Mouse (Mus musculus) MEL (cell line): ENCODE data around the gene Cep72. TPM values are rescaled to one million over a fixed set of nuclear protein-coding genes. Genes with fewer than 3 reads are reported as not detected.

ENCODE experiments used
- DNase-seq: peaks from one replicate; pipeline ENCODE4 v3.0.0; 2011; ENCODE audit warnings: low read depth, low spot score
- H3K27ac ChIP-seq: 2 replicates; pipeline ENCODE4 v1.5.1; 2012; ENCODE audit warnings: low read depth, mild to moderate bottlenecking, control low read depth, low read length, moderate library complexity; ENCODE audit not compliant: control insufficient read depth
- H3K27me3 ChIP-seq, 2 experiments: fragments of 150-350 bp in 1 of 2; sonication (generic) in 1 of 2; 2 replicates each; pipeline ENCODE4 v1.6.1; 2012; ENCODE audit warnings: low read length in 2 of 2, mild to moderate bottlenecking in 2 of 2, improper control_type of control experiment in 1 of 2, moderate library complexity in 1 of 2; ENCODE audit not compliant: insufficient read depth in 2 of 2, control insufficient read depth in 1 of 2
- H3K36me3 ChIP-seq, 2 experiments: 2 replicates each; pipeline ENCODE4 v1.6.1; 2012 to 2014; ENCODE audit warnings: low read length in 2 of 2, improper control_type of control experiment in 1 of 2, inconsistent platforms in 1 of 2, mild to moderate bottlenecking in 1 of 2; ENCODE audit not compliant: insufficient read depth in 2 of 2, control insufficient read depth in 1 of 2
- H3K4me1 ChIP-seq, 2 experiments: fragments of 150-350 bp in 1 of 2; sonication (generic) in 1 of 2; 2 replicates each; pipeline ENCODE4 v1.6.1; 2012; ENCODE audit warnings: low read length in 2 of 2, improper control_type of control experiment in 1 of 2, mild to moderate bottlenecking in 1 of 2; ENCODE audit not compliant: insufficient read depth in 2 of 2, control insufficient read depth in 1 of 2
- H3K4me3 ChIP-seq, 2 experiments: fragments of 150-350 bp in 1 of 2; sonication (generic) in 1 of 2; 2 replicates each; pipeline ENCODE4 v1.5.1; 2012; ENCODE audit warnings: low read depth in 2 of 2, low read length in 2 of 2, mild to moderate bottlenecking in 2 of 2, moderate library complexity in 2 of 2, control low read depth in 1 of 2, improper control_type of control experiment in 1 of 2; ENCODE audit not compliant: control insufficient read depth in 1 of 2, insufficient read depth in 1 of 2
- H3K79me2 ChIP-seq: 2 replicates; pipeline ENCODE4 v1.6.1; 2012; ENCODE audit warnings: mild to moderate bottlenecking, low read length, moderate library complexity; ENCODE audit not compliant: control insufficient read depth, poor library complexity, insufficient read depth
- H3K9ac ChIP-seq: 2 replicates; pipeline ENCODE4 v1.6.1; 2012; ENCODE audit warnings: low read depth, mild to moderate bottlenecking, control low read depth, low read length, moderate library complexity; ENCODE audit not compliant: control insufficient read depth, poor library complexity, severe bottlenecking
- H3K9me3 ChIP-seq: fragments of 150-350 bp; sonication (generic); replicated peaks from 2 replicates; pipeline ENCODE4 v1.6.1; 2012; ENCODE audit warnings: mild to moderate bottlenecking, low read length, improper control_type of control experiment, moderate library complexity; ENCODE audit not compliant: insufficient read depth
- CHD1 ChIP-seq: IDR thresholded peaks from 2 replicates; pipeline ENCODE4 v1.6.1; 2012; ENCODE audit warnings: low read depth, mild to moderate bottlenecking, inconsistent platforms, low read length, improper control_type of control experiment
- ETS1 ChIP-seq: IDR thresholded peaks from 2 replicates; pipeline ENCODE4 v1.6.1; 2012; ENCODE audit warnings: low read depth, mild to moderate bottlenecking, inconsistent platforms, low read length, improper control_type of control experiment, moderate library complexity
- GATA1 ChIP-seq: IDR thresholded peaks from 2 replicates; pipeline ENCODE4 v1.6.1; 2011; ENCODE audit warnings: low read depth, low read length, improper control_type of control experiment
- HCFC1 ChIP-seq: IDR thresholded peaks from 2 replicates; pipeline ENCODE4 v1.6.1; 2012; ENCODE audit warnings: low read depth, mild to moderate bottlenecking, inconsistent platforms, low read length, improper control_type of control experiment, moderate library complexity
- KAT2A ChIP-seq: conservative IDR thresholded peaks from 2 replicates; pipeline ENCODE4 v1.6.1; 2012; ENCODE audit warnings: low read depth, low read length, improper control_type of control experiment, inconsistent platforms
- MAFK ChIP-seq: IDR thresholded peaks from 2 replicates; pipeline ENCODE4 v1.6.1; 2011; ENCODE audit warnings: low read depth, mild to moderate bottlenecking, low read length, improper control_type of control experiment, borderline replicate concordance
- MAZ ChIP-seq: IDR thresholded peaks from 2 replicates; pipeline ENCODE4 v1.6.1; 2012; ENCODE audit warnings: low read depth, mild to moderate bottlenecking, inconsistent platforms, low read length, improper control_type of control experiment
- MEF2A ChIP-seq: IDR thresholded peaks from 2 replicates; pipeline ENCODE4 v1.6.1; 2014; ENCODE audit warnings: low read depth, mild to moderate bottlenecking, inconsistent platforms, low read length, improper control_type of control experiment; ENCODE audit not compliant: poor library complexity, insufficient replicate concordance, severe bottlenecking; ENCODE audit errors: extremely low read depth
- MXI1 ChIP-seq: IDR thresholded peaks from 2 replicates; pipeline ENCODE4 v1.6.1; 2011; ENCODE audit warnings: mild to moderate bottlenecking, low read depth, low read length, improper control_type of control experiment
- MYB ChIP-seq: IDR thresholded peaks from 2 replicates; pipeline ENCODE4 v1.6.1; 2011; ENCODE audit warnings: mild to moderate bottlenecking, low read depth, low read length, improper control_type of control experiment
- MYC ChIP-seq: IDR thresholded peaks from 2 replicates; pipeline ENCODE4 v1.6.1; 2011; ENCODE audit warnings: low read depth, mild to moderate bottlenecking, low read length, improper control_type of control experiment, moderate library complexity
- NRF1 ChIP-seq: IDR thresholded peaks from 2 replicates; pipeline ENCODE4 v1.6.1; 2014; ENCODE audit warnings: low read depth, mild to moderate bottlenecking, inconsistent platforms, low read length, improper control_type of control experiment, moderate library complexity; ENCODE audit not compliant: poor library complexity, insufficient read depth, severe bottlenecking
- POLR2A ChIP-seq, 2 experiments: IDR thresholded peaks; 2 replicates each; pipeline ENCODE4 v1.6.1; 2011 to 2012; ENCODE audit warnings: low read length in 2 of 2, mild to moderate bottlenecking in 2 of 2, control low read depth in 1 of 2, improper control_type of control experiment in 1 of 2, low read depth in 1 of 2, moderate library complexity in 1 of 2; ENCODE audit not compliant: control insufficient read depth in 1 of 2, insufficient read depth in 1 of 2, poor library complexity in 1 of 2
- POLR2AphosphoS2 ChIP-seq: IDR thresholded peaks from 2 replicates; pipeline ENCODE4 v1.6.1; 2011; ENCODE audit warnings: low read length, improper control_type of control experiment
- SIN3A ChIP-seq: IDR thresholded peaks from 2 replicates; pipeline ENCODE4 v1.6.1; 2012; ENCODE audit warnings: low read length, improper control_type of control experiment, inconsistent platforms
- ZC3H11A ChIP-seq: IDR thresholded peaks from 2 replicates; pipeline ENCODE4 v1.6.1; 2012; ENCODE audit warnings: low read depth, mild to moderate bottlenecking, inconsistent platforms, low read length, improper control_type of control experiment
- ZMIZ1 ChIP-seq: IDR thresholded peaks from 2 replicates; pipeline ENCODE4 v1.6.1; 2012; ENCODE audit warnings: low read depth, mild to moderate bottlenecking, inconsistent platforms, low read length, improper control_type of control experiment, moderate library complexity
- ZNF384 ChIP-seq: IDR thresholded peaks from 2 replicates; pipeline ENCODE4 v1.6.1; 2012; ENCODE audit warnings: low read depth, mild to moderate bottlenecking, inconsistent platforms, low read length, improper control_type of control experiment
- polyA plus RNA-seq, 2 experiments: library from polyadenylated mRNA; stranded (reverse) in 1 of 2; unstranded in 1 of 2; fragments of >175 nt in 1 of 2; fragments of >200 nt in 1 of 2; gene quantifications; 2 replicates each; pipeline versions ENCODE4 v1.2.1 to v1.2.4; 2012; ENCODE audit warnings: low replicate concordance in 2 of 2, low read depth in 1 of 2; ENCODE audit not compliant: insufficient read length in 2 of 2, insufficient read depth in 1 of 2, missing spikeins in 1 of 2
- total RNA-seq: library from RNA; depleted of rRNA; stranded (reverse); fragments of 300-350 nt; gene quantifications from 2 replicates; pipeline ENCODE4 v1.2.3, GENCODE M21; 2012

Cep72 gene
- total and polyA plus RNA-seq, 3 experiments: 2.2 to 7.0 TPM; not detected in 1

DNA sequence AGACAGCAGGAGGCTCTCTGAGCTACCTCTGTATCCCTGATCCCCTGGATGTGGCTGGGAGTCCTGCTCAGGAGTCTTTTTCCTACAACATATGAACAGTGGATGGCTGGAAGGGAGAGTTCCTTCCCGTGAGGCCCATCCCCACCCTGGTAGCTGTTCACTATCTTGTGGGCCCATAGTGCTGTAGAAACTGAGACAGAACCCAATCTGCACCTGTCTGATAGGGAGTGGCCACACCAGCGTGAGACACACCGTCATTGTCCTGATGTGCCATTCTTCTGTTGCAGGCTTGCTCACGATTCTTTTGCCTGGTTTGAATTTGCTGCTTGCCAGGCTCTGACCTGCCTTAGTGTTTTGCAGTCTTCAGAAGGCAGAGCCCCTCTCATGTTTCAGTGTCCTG, 44.7 kb downstream of the Cep72 start:
- Histone ChIP-seq H3K4me3 (no peak overlapping the region), H3K27me3 (peaks cover 0 to 3% of the 10 kb centered on the region in 2 experiments; a peak in 3 of 4 replicates), H3K9me3 (no peaks in the 10 kb centered on the region), H3K9ac (no peak overlapping the region)
- no peak for DNase-seq
- TF ChIP-seq MYB (no peak), GATA1 (no peak), ZMIZ1 (no peak), POLR2AphosphoS2 (no peak), NRF1 (no peak), MAZ (no peak), KAT2A (no peak), ETS1 (no peak), POLR2A (IDR thresholded peaks at IDR 0.05; ENCODE audit: control insufficient read depth in 1 of 2, insufficient read depth in 1 of 2, low read depth in 1 of 2, low read length in 2 of 2, poor library complexity in 1 of 2) (no peak), MYC (no peak), CHD1 (no peak), SIN3A (no peak), MAFK (no peak), ZNF384 (no peak), MXI1 (no peak), ZC3H11A (no peak), MEF2A (no peak), HCFC1 (no peak)
- TF ChIP-seq, all 39 proteins: peak for 0
- Histone ChIP-seq H3K36me3 (no peaks in the 10 kb centered on the region), H3K4me1 (no peaks in the 10 kb centered on the region), H3K79me2 (no peaks in the 10 kb centered on the region), H3K27ac (no peak overlapping the region)

DNA sequence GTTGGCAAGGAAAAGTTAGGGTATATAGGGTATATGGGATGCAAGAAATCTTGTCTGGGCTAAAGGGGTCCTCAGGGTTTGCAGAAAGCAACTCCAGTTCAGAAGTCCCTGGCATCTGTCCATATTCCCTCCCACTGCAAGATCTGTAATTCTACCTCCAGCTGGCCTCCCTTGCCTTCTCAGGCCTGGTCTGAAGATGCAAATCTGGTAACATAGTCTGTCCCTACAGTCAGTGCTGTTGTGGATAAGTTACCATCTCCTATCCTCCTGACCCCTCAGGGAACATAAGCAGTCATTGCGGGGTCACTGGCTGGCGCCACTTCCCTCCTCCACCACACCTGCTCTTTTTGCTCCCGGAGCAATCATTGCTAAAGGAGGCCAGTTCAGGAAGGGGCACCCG, 46.2 kb downstream of the Cep72 start:
- H3K27me3 ChIP-seq: peaks cover 0 to 4% of the 10 kb centered on the region in 2 experiments; a peak in 3 of 4 replicates
- DNase-seq: no peak
- H3K9me3 ChIP-seq: no peaks in the 10 kb centered on the region
- no peak overlapping the region for H3K4me3 ChIP-seq
- H3K9ac ChIP-seq: no peak overlapping the region
- TF ChIP-seq POLR2A (IDR thresholded peaks at IDR 0.05; ENCODE audit: control insufficient read depth in 1 of 2, insufficient read depth in 1 of 2, low read depth in 1 of 2, low read length in 2 of 2, poor library complexity in 1 of 2): no peak
- H3K27ac ChIP-seq: no peak overlapping the region
- H3K4me1 ChIP-seq: no peaks in the 10 kb centered on the region
- no peaks in the 10 kb centered on the region for H3K79me2 ChIP-seq
- no peaks in the 10 kb centered on the region for H3K36me3 ChIP-seq
